Mouse (Mus musculus) E14TG2a.4 (cell line): Measurements from ENCODE around the gene Setd2.

Experiments
- CTCF ChIP-seq: conservative IDR thresholded peaks from 2 replicates; pipeline ENCODE4 v1.5.1; 2014; ENCODE audit warnings: low read length
- NANOG ChIP-seq: IDR thresholded peaks from 2 replicates; pipeline ENCODE4 v1.6.1; 2014; ENCODE audit warnings: borderline replicate concordance, low read length, mixed read lengths

- TF ChIP-seq CTCF: no peak
- no peak for TF ChIP-seq NANOG
Measured at GRCm38 (mm10) chr9:110665912-110666311, 133.5 kb downstream of the Setd2 start.
